Mouse (Mus musculus): ENCODE measurements around the gene Pgp. TPM values are rescaled to one million over a fixed set of nuclear protein-coding genes. Genes with fewer than 3 reads are reported as not detected.

Gene Pgp
- 10 to 100 TPM; 29.7 to 33.2 TPM for total RNA-seq (2023)

DNA sequence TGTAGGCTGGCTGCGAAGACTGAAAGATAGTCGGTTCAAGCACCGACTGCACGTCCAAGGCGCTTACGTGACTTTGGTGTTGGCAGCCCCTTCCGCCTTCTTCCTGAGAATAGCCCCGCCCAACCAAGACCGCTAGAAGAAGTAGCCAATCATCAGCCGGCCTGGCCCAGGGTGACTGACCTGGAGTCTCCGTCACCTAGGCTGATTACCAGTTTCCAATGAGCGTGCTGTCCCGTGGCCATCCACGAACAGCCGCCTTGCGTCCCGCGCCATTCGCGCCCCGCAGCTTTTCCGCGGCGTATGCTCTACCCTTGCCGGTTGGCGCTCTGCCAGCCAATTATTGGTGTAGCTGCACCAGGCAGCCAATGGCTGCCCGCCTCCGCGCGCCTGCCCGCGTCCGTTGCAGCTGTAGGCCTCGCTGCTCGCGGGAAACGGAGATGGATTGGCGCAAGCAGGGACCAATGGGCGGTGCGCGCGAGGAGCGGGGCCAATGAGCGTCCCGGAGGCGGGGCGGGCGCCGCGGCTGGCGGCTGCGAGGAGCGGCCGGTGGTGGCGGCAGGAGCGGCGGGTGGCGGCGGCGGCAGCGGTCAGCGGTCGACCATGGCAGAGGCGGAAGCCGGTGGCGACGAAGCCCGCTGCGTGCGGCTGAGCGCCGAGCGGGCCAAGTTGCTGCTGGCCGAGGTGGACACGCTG, at the start of gene Pgp, which contains the start of gene E4f1:
TSS of gene Pgp (plus strand) at position 483 of the 693 bp plus-strand sequence.
TSS of gene E4f1 (minus strand) at position 404 of the 693 bp plus-strand sequence.

GRCm38 (mm10) chr17:24426471-24427169, 43.6 kb upstream of the Pgp start, which contains the start of gene Eci1:
Gene Eci1 (plus strand): TSS chr17:24426641.

DNA sequence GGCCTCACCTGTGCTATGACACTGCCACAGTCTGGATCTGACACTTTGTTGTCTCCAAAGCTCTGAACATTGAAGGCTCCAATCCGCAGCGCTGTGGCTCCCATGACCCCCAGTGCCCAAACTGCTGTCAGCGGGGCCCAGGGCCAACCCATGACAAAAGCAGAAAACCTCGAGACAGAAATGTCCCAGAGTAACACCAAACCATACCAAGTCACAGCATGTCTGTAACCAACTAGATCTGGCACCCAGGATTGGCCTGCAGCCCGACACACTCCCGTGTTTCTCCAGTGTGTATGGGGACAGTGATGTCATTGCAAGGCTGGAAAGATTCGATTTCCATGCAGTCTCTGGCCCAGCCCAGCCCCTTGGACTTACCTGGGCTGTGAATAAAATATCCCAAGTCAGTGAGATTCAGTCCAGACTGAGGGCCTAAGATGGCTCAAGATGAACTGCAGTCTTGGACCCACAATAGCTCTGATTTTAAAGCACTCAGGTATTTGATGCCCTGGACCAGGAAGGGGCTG, 27.5 kb upstream of the Pgp start, which contains the start of gene Dnase1l2:
TSS of gene Dnase1l2 (minus strand) at position 474 of the 524 bp plus-strand sequence.

GRCm38 (mm10) chr17:24473612-24474275, 3.6 kb downstream of the Pgp start, which contains the start of gene Bricd5:
Gene Bricd5 (plus strand): TSS chr17:24473884.

GRCm38 (mm10) chr17:24478663-24479380, 8.6 kb downstream of the Pgp start, which contains the start of gene Mlst8:
Gene Mlst8 (minus strand): TSS chr17:24479078.

DNA sequence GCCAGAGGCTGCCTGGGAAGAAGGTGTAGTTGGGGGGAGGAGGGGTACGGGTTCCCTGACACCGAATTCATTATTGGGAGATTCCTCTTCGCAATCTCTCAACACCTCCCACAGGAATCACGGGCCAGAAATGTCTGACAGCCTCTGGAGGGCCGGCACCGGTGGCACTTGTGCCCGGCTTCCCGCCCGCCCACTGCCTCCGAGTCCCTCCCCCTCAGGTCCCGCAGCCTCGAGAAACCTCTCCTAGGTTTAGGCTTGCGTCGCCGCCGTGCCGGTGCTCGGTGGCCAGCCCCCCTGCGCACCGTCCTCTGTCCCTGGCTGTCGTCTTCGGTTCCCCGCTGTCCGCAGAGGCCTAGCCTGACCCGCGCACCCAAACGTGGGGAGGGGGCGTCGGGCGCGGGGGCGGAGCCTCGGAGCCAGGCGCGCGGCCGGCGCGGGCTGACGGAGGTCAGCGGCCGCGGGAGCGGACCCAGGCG, 18.0 kb downstream of the Pgp start, which contains the start of gene Caskin1:
TSS of gene Caskin1 (plus strand) at position 416 of the 476 bp plus-strand sequence.

Other genes starting within 250 kb of the Pgp start
- 10 to 100 TPM; 10.3 to 11.3 TPM for gene Tedc2, start 249.5 kb upstream of the Pgp start, total RNA-seq (2023)
- 10 to 100 TPM; 57.0 to 58.7 TPM for gene Ccnf, start 218.9 kb upstream of the Pgp start, total RNA-seq (2023)
- gene Abca17, start 119.3 kb upstream of the Pgp start, total RNA-seq (2023), result under 1 TPM in 1 of 2 experiments, not detected in 1; 0.31 TPM
- gene Abca3, start 118.4 kb upstream of the Pgp start, total RNA-seq (2023), result 10 to 100 TPM; 42.7 to 46.0 TPM
- 10 to 100 TPM; 65.6 to 72.3 TPM for gene Rnps1, start 55.8 kb upstream of the Pgp start, total RNA-seq (2023)
- 10 to 100 TPM; 11.3 to 16.4 TPM for gene Eci1, start 43.8 kb upstream of the Pgp start, total RNA-seq (2023)
- 1 to 10 TPM; 2.8 to 3.4 TPM for gene Dnase1l2, start 27.3 kb upstream of the Pgp start, total RNA-seq (2023)
- gene E4f1, start 79 bp upstream of the Pgp start, total RNA-seq (2023), result 10 to 100 TPM; 35.8 to 38.2 TPM
- under 1 TPM in 1 of 2 experiments, not detected in 1; 0.35 TPM for gene Bricd5, start 3.5 kb downstream of the Pgp start, total RNA-seq (2023)
- gene Mlst8, start 8.7 kb downstream of the Pgp start, total RNA-seq (2023), result 10 to 100 TPM; 46.7 to 47.8 TPM
- not detected for gene Caskin1, start 18.2 kb downstream of the Pgp start, total RNA-seq (2023)
- gene Traf7, start 57.5 kb downstream of the Pgp start, total RNA-seq (2023), result 100 to 1,000 TPM; 130 to 144 TPM
- 1 to 10 TPM in 1 of 2 experiments, under 1 TPM in 1; 0.42 to 1.2 TPM for gene Rab26, start 63.8 kb downstream of the Pgp start, total RNA-seq (2023)
- gene Pkd1, start 79.4 kb downstream of the Pgp start, total RNA-seq (2023), result 10 to 100 TPM; 18.7 TPM
- gene Tsc2, start 162.2 kb downstream of the Pgp start, total RNA-seq (2023), result 10 to 100 TPM; 40.6 to 46.9 TPM
- gene Nthl1, start 162.3 kb downstream of the Pgp start, total RNA-seq (2023), result 1 to 10 TPM; 1.0 to 3.5 TPM
- 1 to 10 TPM; 2.0 to 2.9 TPM for gene Slc9a3r2, start 179.9 kb downstream of the Pgp start, total RNA-seq (2023)
- not detected for gene Npw, start 188.1 kb downstream of the Pgp start, total RNA-seq (2023)
- 10 to 100 TPM; 26.5 to 28.8 TPM for gene Zfp598, start 199.3 kb downstream of the Pgp start, total RNA-seq (2023)
- under 1 TPM in 1 of 2 experiments, not detected in 1; 0.20 TPM for gene Syngr3, start 219.6 kb downstream of the Pgp start, total RNA-seq (2023)
- 1 to 10 TPM; 7.9 to 9.0 TPM for gene Gfer, start 225.8 kb downstream of the Pgp start, total RNA-seq (2023)
- 1 to 10 TPM; 1.8 to 2.2 TPM for gene Noxo1, start 225.8 kb downstream of the Pgp start, total RNA-seq (2023)
- gene Tbl3, start 237.3 kb downstream of the Pgp start, total RNA-seq (2023), result 10 to 100 TPM; 12.1 to 16.7 TPM
- not detected for gene Rnf151, start 247.7 kb downstream of the Pgp start, total RNA-seq (2023)
- 100 to 1,000 TPM; 644 to 709 TPM for gene Rps2, start 247.7 kb downstream of the Pgp start, total RNA-seq (2023)